Mouse (Mus musculus) hindbrain, embryonic 12.5 days (tissue): ENCODE results near the gene Slc38a10. TPM values are rescaled to one million over a fixed set of nuclear protein-coding genes. Genes with fewer than 3 reads are reported as not detected.

Experiments used
- ATAC-seq: fragments of 200-750 bp; cut with Nextera tagmentation; 2 replicates; pipeline ENCODE4 v1.8.0; 2017; ENCODE audit warnings: moderate TSS enrichment; ENCODE audit not compliant: low FRiP score
- H3K27ac ChIP-seq: fragments of 300-500 bp; sonication (generic); 2 replicates; pipeline ENCODE4 v1.5.1; 2016; ENCODE audit warnings: mild to moderate bottlenecking
- H3K27me3 ChIP-seq: fragments of 300-500 bp; sonication (generic); 2 replicates; pipeline ENCODE4 v1.6.1; 2016; ENCODE audit warnings: mild to moderate bottlenecking
- H3K36me3 ChIP-seq: fragments of 300-500 bp; sonication (generic); 2 replicates; pipeline ENCODE4 v1.6.1; 2016; ENCODE audit warnings: mild to moderate bottlenecking
- H3K4me1 ChIP-seq: fragments of 300-500 bp; sonication (generic); 2 replicates; pipeline ENCODE4 v1.6.1; 2016
- H3K4me2 ChIP-seq: fragments of 300-500 bp; sonication (generic); replicated peaks from 2 replicates; pipeline ENCODE4 v1.6.1; 2016; ENCODE audit warnings: mild to moderate bottlenecking
- H3K4me3 ChIP-seq: fragments of 300-500 bp; sonication (generic); 2 replicates; pipeline ENCODE4 v1.5.1; 2016; ENCODE audit warnings: mild to moderate bottlenecking
- H3K9ac ChIP-seq: fragments of 300-500 bp; sonication (generic); 2 replicates; pipeline ENCODE4 v1.6.1; 2016; ENCODE audit warnings: mild to moderate bottlenecking, moderate library complexity
- H3K9me3 ChIP-seq: fragments of 300-500 bp; sonication (generic); replicated peaks from 2 replicates; pipeline ENCODE4 v1.6.1; 2016; ENCODE audit warnings: mild to moderate bottlenecking
- WGBS: fragments of 180-500 bp; shearing (Covaris S2); methylation state at CpG from one replicate; pipeline ENCODE4 v1.1.7; 2016; 5-methylcytosine and 5-hydroxymethylcytosine counted together
- polyA plus RNA-seq: library from polyadenylated mRNA; unstranded; fragments of >200 nt; fragmentation: Nextera tagmentation; extraction: Ambion mirVana; gene quantifications from 2 replicates; pipeline ENCODE4 v1.2.1, GENCODE M21; 2016

The Slc38a10 gene
- polyA plus RNA-seq, 1 experiment from 2014 or later = 121 TPM

GRCm38 (mm10) chr11:120186145-120186740 is 35.1 kb upstream of the Slc38a10 start:
- Histone ChIP-seq H3K36me3 (no peaks in the 10 kb centered on the region), H3K9ac (peak overlapping the region; percentile 93), H3K9me3 (no peaks in the 10 kb centered on the region), H3K4me3 (peak overlapping the region; percentile 61), H3K27ac (peak overlapping the region; percentile 98), H3K4me1 (peaks cover 59% of the 10 kb centered on the region), H3K27me3 (no peaks in the 10 kb centered on the region), H3K4me2 (peak overlapping the region; percentile 96)
- ATAC-seq = no peak
- WGBS = 3% methylated on average over 18 of the region's 18 CpGs

- Histone ChIP-seq H3K27ac (peak overlapping the region; percentile 98), H3K27me3 (no peaks in the 10 kb centered on the region), H3K9ac (peak overlapping the region; percentile 93), H3K9me3 (no peaks in the 10 kb centered on the region), H3K4me2 (peak overlapping the region; percentile 96), H3K4me1 (peaks cover 53% of the 10 kb centered on the region), H3K36me3 (no peaks in the 10 kb centered on the region), H3K4me3 (peak overlapping the region; percentile 61)
- WGBS = under 1% methylated on average over 53 of the region's 54 CpGs
- 0 out of 2 replicates have a peak, but pooled peaks have one; percentile 2 for ATAC-seq
Measured at GRCm38 (mm10) chr11:120185316-120186141, 34.4 kb upstream of the Slc38a10 start.

DNA sequence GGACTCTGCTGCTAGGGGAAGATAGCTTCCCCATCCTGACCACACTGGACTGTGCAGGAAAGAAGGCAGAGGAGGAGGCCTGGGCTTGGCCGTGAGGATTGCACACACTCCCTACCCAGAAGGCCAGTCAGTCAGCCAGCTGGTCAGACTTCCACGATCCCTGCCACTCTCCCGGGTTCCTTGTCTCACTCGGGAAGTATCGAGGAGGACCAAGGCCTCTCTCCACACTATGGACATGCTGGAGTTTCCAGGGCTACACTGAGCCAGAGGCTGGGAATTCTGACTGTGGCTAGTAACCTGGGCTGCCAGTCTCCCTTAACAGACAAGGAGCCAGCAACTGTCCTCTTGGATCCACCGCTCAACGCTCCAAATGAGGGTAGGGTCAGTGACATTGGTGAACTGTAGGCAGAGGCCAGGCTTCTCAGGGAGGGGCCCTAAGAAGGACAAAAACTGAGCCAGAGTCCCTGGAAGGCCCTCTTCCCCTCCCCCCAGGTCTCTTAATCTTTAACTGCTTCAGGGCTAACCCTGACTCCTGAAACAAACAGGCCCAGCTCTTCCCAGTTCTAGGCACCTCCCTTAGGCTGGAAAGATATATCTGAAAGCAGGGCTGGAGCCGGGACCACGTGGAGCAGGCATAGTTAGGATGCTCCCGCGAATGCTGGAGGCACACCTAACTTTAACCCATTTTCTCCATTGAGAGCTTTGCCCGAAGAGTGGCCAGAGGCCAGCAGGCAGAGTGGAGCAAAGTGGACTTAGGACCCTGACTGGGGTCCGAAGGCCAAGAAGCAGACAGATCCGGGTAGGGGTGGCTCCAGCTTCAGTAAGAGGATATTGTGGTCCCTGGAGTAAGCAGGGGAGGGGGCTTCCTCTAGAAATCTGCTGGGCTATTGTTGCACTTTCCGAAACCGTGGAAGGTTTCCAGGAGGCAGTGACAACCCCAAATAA is 33.5 kb upstream of the Slc38a10 start:
- Histone ChIP-seq H3K4me2 (peak overlapping the region; percentile 96), H3K9ac (peak overlapping the region; percentile 93), H3K9me3 (no peaks in the 10 kb centered on the region), H3K27ac (peak overlapping the region; percentile 98), H3K4me3 (peak overlapping the region; percentile 61), H3K4me1 (peaks cover 50% of the 10 kb centered on the region), H3K36me3 (no peaks in the 10 kb centered on the region), H3K27me3 (no peaks in the 10 kb centered on the region)
- 2% methylated on average over 16 of the region's 16 CpGs for WGBS
- peak; percentile 15 for ATAC-seq

GRCm38 (mm10) chr11:120183708-120184107 is 32.6 kb upstream of the Slc38a10 start:
- no peaks in the 10 kb centered on the region for H3K36me3 ChIP-seq
- no peak for ATAC-seq
- H3K27ac ChIP-seq = peak overlapping the region; percentile 98
- H3K4me3 ChIP-seq = peak overlapping the region; percentile 1; the same call in 1 of the 2 replicates
- H3K4me1 ChIP-seq = peaks cover 52% of the 10 kb centered on the region
- H3K9ac ChIP-seq = peak overlapping the region; percentile 93
- peak overlapping the region; percentile 96 for H3K4me2 ChIP-seq
- H3K27me3 ChIP-seq = no peaks in the 10 kb centered on the region
- WGBS = 15% methylated on average over 11 of the region's 11 CpGs
- H3K9me3 ChIP-seq = no peaks in the 10 kb centered on the region

- Histone ChIP-seq H3K27me3 (no peaks in the 10 kb centered on the region), H3K9me3 (no peaks in the 10 kb centered on the region), H3K9ac (peak overlapping the region; percentile 93), H3K27ac (peak overlapping the region; percentile 98), H3K4me3 (peak overlapping the region; percentile 1; the same call in 1 of the 2 replicates), H3K4me1 (peaks cover 52% of the 10 kb centered on the region), H3K36me3 (no peaks in the 10 kb centered on the region), H3K4me2 (peak overlapping the region; percentile 96)
- ATAC-seq = no peak
- 18% methylated on average over 1 of the region's 1 CpGs for WGBS
Measured at GRCm38 (mm10) chr11:120183180-120183579, 32.0 kb upstream of the Slc38a10 start.

DNA sequence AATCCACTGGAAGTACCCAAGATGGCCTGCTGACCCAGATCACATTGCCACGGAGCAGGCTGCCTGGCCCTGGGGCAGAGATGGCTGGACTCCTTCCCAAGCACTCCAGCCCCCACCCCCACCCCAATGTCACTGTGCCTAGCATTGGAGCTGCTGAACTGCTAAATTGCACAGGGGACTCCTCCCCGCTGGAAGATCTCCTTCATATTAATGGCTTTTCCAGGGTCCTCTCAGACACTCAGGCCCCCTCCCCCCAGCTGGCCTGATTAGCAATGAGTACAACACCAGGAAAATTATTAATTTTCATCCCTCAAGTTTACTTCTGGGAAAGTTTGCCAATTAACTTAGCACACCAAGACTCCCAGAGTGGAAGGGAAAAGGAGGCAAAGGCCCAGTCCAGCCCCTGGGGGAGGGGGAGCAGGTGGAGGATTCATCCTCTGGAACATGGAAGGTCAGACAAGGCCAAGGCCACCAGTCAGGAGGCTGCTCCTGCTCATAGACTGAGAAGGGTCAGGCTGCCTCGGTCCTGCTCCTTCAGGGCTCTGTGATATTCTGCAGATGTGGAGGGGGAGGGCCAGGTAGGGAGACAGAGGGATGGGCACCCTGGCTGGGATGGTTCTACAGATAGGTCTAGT is 31.4 kb upstream of the Slc38a10 start:
- no peaks in the 10 kb centered on the region for H3K27me3 ChIP-seq
- H3K4me3 ChIP-seq = no peak overlapping the region
- ATAC-seq = 0 out of 2 replicates have a peak, but pooled peaks have one; percentile 9

DNA sequence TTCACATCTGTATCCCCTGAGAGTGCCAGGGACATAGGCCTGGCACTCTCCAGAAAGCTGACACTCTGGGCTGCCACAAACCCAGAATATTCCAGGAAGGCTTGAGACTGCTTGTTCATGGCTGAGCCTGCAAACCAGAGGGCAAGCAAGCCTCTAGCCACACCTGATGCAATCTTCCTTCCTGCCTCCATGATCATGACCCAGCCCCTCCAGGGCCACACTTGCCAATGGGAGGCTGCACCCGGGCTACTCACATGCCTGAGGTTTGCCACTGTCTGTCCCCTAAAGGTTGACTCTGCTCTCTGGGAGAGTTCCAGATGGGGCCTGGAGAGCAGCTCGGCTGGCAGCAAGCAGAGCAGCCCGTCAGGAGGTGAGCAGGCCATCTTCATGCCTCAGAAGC is 30.2 kb upstream of the Slc38a10 start:
- peaks cover 52% of the 10 kb centered on the region for H3K4me1 ChIP-seq
- no peak overlapping the region for H3K27ac ChIP-seq

More for the DNA sequence above, 31.4 kb upstream of the Slc38a10 start:
- no peaks in the 10 kb centered on the region for H3K36me3 ChIP-seq
- 25% methylated on average over 3 of the region's 3 CpGs for WGBS
- H3K9me3 ChIP-seq = no peaks in the 10 kb centered on the region
- H3K4me2 ChIP-seq = no peak overlapping the region
- peaks cover 52% of the 10 kb centered on the region for H3K4me1 ChIP-seq
- H3K9ac ChIP-seq = no peak overlapping the region
- peak overlapping the region; percentile 98 for H3K27ac ChIP-seq

GRCm38 (mm10) chr11:120179374-120179773 is 28.2 kb upstream of the Slc38a10 start:
- no peaks in the 10 kb centered on the region for H3K27me3 ChIP-seq
- no peak overlapping the region for H3K4me2 ChIP-seq
- ATAC-seq = no peak
- peaks cover 32% of the 10 kb centered on the region for H3K4me1 ChIP-seq
- no peak overlapping the region for H3K9ac ChIP-seq
- 41% methylated on average over 4 of the region's 4 CpGs for WGBS
- H3K4me3 ChIP-seq = no peak overlapping the region
- H3K36me3 ChIP-seq = no peaks in the 10 kb centered on the region
- H3K9me3 ChIP-seq = no peaks in the 10 kb centered on the region
- no peak overlapping the region for H3K27ac ChIP-seq

More for the DNA sequence above, 30.2 kb upstream of the Slc38a10 start:
- no peak overlapping the region for H3K4me3 ChIP-seq
- H3K4me2 ChIP-seq = no peak overlapping the region
- H3K27me3 ChIP-seq = no peaks in the 10 kb centered on the region
- WGBS = 63% methylated on average over 3 of the region's 3 CpGs
- ATAC-seq = no peak
- H3K9me3 ChIP-seq = no peaks in the 10 kb centered on the region
- no peak overlapping the region for H3K9ac ChIP-seq
- no peaks in the 10 kb centered on the region for H3K36me3 ChIP-seq

GRCm38 (mm10) chr11:120175948-120176347 is 24.8 kb upstream of the Slc38a10 start:
- H3K4me2 ChIP-seq = no peak overlapping the region
- H3K27ac ChIP-seq = no peak overlapping the region
- H3K4me3 ChIP-seq = no peak overlapping the region
- H3K4me1 ChIP-seq = 0 out of 2 replicates have a peak, but pooled peaks cover 4% of the 10 kb centered on the region
- ATAC-seq = no peak
- no peaks in the 10 kb centered on the region for H3K9me3 ChIP-seq
- H3K27me3 ChIP-seq = no peaks in the 10 kb centered on the region
- H3K9ac ChIP-seq = no peak overlapping the region
- 80% methylated on average over 4 of the region's 4 CpGs for WGBS
- no peaks in the 10 kb centered on the region for H3K36me3 ChIP-seq

DNA sequence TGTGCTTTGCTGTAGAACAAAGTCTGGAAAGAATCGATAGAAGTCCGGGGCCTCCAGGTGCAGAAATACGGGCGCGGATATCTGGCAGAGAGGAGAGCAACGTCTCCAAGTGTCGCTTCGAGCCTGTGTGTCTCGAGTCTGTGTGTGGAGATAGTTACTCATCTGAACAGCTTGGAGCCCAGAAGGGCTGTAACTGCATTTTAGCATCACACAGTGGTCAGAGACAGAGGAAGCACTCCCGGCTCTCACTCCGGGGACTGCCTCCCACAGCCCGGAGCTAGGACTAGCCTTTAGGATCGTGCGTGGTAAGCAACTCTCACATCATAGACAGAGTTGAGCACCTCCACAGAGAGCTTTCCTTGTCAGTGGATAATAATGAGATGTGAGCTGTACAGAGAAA is 22.1 kb upstream of the Slc38a10 start:
- peaks cover 11% of the 10 kb centered on the region for H3K4me1 ChIP-seq
- H3K9me3 ChIP-seq = no peaks in the 10 kb centered on the region
- H3K9ac ChIP-seq = no peak overlapping the region
- no peak overlapping the region for H3K4me3 ChIP-seq
- no peaks in the 10 kb centered on the region for H3K36me3 ChIP-seq
- no peak overlapping the region for H3K4me2 ChIP-seq
- H3K27ac ChIP-seq = no peak overlapping the region
- ATAC-seq = no peak
- 86% methylated on average over 14 of the region's 14 CpGs for WGBS
- H3K27me3 ChIP-seq = no peaks in the 10 kb centered on the region

- H3K4me1 ChIP-seq = peaks cover 19% of the 10 kb centered on the region
- H3K4me3 ChIP-seq = no peak overlapping the region
- H3K9me3 ChIP-seq = no peaks in the 10 kb centered on the region
- H3K9ac ChIP-seq = no peak overlapping the region
- H3K27me3 ChIP-seq = no peaks in the 10 kb centered on the region
- no peak for ATAC-seq
- H3K27ac ChIP-seq = no peak overlapping the region
- WGBS = 49% methylated on average over 8 of the region's 8 CpGs
- H3K4me2 ChIP-seq = no peak overlapping the region
- H3K36me3 ChIP-seq = no peaks in the 10 kb centered on the region
Measured at GRCm38 (mm10) chr11:120171168-120171567, 20.0 kb upstream of the Slc38a10 start.
